Mouse (Mus musculus): Measurements from ENCODE around the gene Med12l. TPM values are rescaled to one million over a fixed set of nuclear protein-coding genes. Genes with fewer than 3 reads are reported as not detected.

The Med12l gene
- total and polyA plus RNA-seq, 2 experiments from 2014 or later: 1.2 to 7.1 TPM

DNA sequence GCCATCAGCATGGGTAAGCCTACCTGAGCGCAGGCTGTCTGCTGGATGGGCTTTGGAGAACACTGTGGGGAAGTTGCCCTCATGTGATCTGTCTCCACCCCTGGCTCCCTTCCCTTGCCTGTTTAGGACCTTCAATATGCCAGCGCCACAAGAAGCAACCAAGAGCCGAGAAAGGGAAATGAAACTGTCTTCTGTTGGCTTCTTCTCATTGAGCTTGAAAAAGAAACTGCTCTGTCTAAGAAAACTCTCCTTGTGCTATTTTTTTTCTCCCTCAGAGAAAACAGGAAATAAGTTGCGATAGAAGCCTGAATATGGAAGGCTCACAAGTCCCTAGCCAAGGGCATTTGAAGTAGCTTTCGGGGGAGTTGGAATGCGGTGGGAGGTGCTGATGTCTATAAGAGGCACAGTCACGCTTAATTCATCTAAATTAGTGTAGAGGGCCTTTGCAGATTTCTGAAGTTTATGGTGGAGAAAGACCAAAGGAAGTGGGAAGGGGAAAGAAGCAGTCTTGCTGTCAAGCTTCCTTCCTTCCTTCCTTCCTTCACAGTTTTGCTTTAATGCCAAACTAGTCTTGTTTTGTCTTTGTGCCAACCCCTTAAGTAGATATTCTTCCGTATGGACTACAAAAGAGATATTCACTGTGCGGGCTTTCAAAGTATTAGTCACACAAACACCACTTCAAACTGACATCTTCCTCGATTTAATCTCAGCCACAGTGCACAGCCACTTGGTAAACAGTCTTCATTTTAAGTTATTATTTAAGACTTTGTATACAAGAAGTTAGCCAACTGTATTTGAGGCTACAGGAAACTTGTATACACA lies 223.3 kb downstream of the Med12l start:
- peak; percentile 70 for ATAC-seq (ENCODE audit: insufficient read depth, low read depth)
- no peaks in the 10 kb centered on the region for H3K36me3 ChIP-seq (replicated peaks; ENCODE audit: control insufficient read depth, insufficient read depth, low read length)
- peak overlapping the region; percentile 83 for H3K27ac ChIP-seq (ENCODE audit: low read depth)
- H3K4me3 ChIP-seq (ENCODE audit: low read depth, low read length): peak overlapping the region; percentile 23
- no peaks in the 10 kb centered on the region for H3K9me3 ChIP-seq (replicated peaks; ENCODE audit: control insufficient read depth, low read length)
- H3K27me3 ChIP-seq (ENCODE audit: control insufficient read depth, insufficient read depth, low read length): no peaks in the 10 kb centered on the region
- peaks cover 11% of the 10 kb centered on the region for H3K4me1 ChIP-seq (ENCODE audit: control insufficient read depth, insufficient read depth)
- TF ChIP-seq CTCF (IDR thresholded peaks at IDR 0.05; ENCODE audit: low read depth) (no peak), EP300 (IDR thresholded peaks at IDR 0.05; ENCODE audit: low read depth) (no peak)
- 19% methylated on average over 10 of the region's 10 CpGs for WGBS
- H3K9ac ChIP-seq (replicated peaks; ENCODE audit: low read depth, low read length): 0 out of 2 replicates have a peak overlapping the region, but pooled peaks have one; percentile 19
- peak overlapping the region; percentile 53 for H3K4me2 ChIP-seq (ENCODE audit: low read depth, low read length)
- peak; percentile 57 for DNase-seq (ENCODE audit: low spot score)

GRCm38 (mm10) chr3:59230912-59231311 lies 225.3 kb downstream of the Med12l start:
- Histone ChIP-seq H3K9me3 (replicated peaks; ENCODE audit: control insufficient read depth, low read length) (no peaks in the 10 kb centered on the region), H3K9ac (replicated peaks; ENCODE audit: low read depth, low read length) (no peak overlapping the region), H3K36me3 (replicated peaks; ENCODE audit: control insufficient read depth, insufficient read depth, low read length) (no peaks in the 10 kb centered on the region), H3K27me3 (ENCODE audit: control insufficient read depth, insufficient read depth, low read length) (no peaks in the 10 kb centered on the region), H3K4me3 (ENCODE audit: low read depth, low read length) (no peak overlapping the region), H3K4me2 (ENCODE audit: low read depth, low read length) (no peak overlapping the region), H3K27ac (ENCODE audit: low read depth) (no peak overlapping the region), H3K4me1 (ENCODE audit: control insufficient read depth, insufficient read depth) (peaks cover 11% of the 10 kb centered on the region)
- DNase-seq (ENCODE audit: low spot score) (no peak), ATAC-seq (ENCODE audit: insufficient read depth, low read depth) (no peak)
- 56% methylated on average over 3 of the region's 3 CpGs for WGBS
- TF ChIP-seq EP300 (IDR thresholded peaks at IDR 0.05; ENCODE audit: low read depth): no peak
- TF ChIP-seq CTCF (IDR thresholded peaks at IDR 0.05; ENCODE audit: low read depth): no peak

DNA sequence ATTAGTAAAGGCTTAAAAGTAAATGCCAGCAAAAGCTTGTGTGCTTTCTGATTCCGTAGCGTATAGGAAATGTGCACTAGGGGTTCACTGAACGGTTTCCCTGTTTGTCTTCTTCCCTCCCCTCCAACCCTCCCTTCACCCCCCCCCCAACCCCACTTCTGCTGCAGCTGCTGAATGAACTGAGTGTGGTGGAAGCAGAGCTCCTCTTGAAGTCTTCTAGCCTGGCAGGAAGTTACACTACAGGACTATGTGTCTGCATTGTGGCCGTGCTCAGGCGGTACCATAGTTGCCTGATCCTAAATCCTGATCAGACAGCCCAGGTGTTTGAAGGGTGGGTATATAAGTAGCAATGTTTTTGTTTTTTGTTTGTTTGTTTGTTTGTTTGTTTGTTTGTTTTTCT lies 229.3 kb downstream of the Med12l start:
- no peak overlapping the region for H3K9ac ChIP-seq (replicated peaks; ENCODE audit: low read depth, low read length)
- H3K36me3 ChIP-seq (replicated peaks; ENCODE audit: control insufficient read depth, insufficient read depth, low read length): no peaks in the 10 kb centered on the region
- no peaks in the 10 kb centered on the region for H3K9me3 ChIP-seq (replicated peaks; ENCODE audit: control insufficient read depth, low read length)
- no peaks in the 10 kb centered on the region for H3K4me1 ChIP-seq (ENCODE audit: control insufficient read depth, insufficient read depth)
- no peak overlapping the region for H3K4me2 ChIP-seq (ENCODE audit: low read depth, low read length)
- DNase-seq (ENCODE audit: low spot score) (no peak), ATAC-seq (ENCODE audit: insufficient read depth, low read depth) (no peak)
- H3K4me3 ChIP-seq (ENCODE audit: low read depth, low read length): no peak overlapping the region
- no peak overlapping the region for H3K27ac ChIP-seq (ENCODE audit: low read depth)
- TF ChIP-seq EP300 (IDR thresholded peaks at IDR 0.05; ENCODE audit: low read depth) (no peak), CTCF (IDR thresholded peaks at IDR 0.05; ENCODE audit: low read depth) (no peak)
- WGBS: 74% methylated on average over 5 of the region's 5 CpGs
- H3K27me3 ChIP-seq (ENCODE audit: control insufficient read depth, insufficient read depth, low read length): no peaks in the 10 kb centered on the region

DNA sequence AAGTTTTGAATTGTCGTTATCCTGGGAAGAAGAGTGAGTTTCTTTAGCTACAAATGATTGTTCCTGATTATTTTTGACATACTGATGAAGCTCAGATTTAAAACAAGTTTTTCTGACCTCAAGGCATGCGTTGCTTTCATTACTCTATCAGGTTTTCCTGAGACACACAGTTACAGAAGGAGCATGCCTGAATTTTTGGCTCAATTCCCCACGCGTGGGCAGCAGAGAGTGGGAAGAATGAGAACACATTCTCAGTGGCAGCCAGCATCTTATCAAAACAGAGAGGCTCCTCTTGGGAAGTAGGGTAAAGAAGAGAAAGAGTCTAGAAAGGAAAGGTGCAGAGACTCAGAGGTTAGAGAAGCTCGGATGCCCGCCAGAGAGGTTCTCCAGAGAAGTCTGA lies 237.8 kb downstream of the Med12l start:
- TF ChIP-seq CTCF (IDR thresholded peaks at IDR 0.05; ENCODE audit: low read depth): no peak
- no peak for TF ChIP-seq EP300 (IDR thresholded peaks at IDR 0.05; ENCODE audit: low read depth)
- H3K9me3 ChIP-seq (replicated peaks; ENCODE audit: control insufficient read depth, low read length): no peaks in the 10 kb centered on the region
- DNase-seq (ENCODE audit: low spot score) (no peak), ATAC-seq (ENCODE audit: insufficient read depth, low read depth) (no peak)
- H3K4me2 ChIP-seq (ENCODE audit: low read depth, low read length): no peak overlapping the region
- 39% methylated on average over 6 of the region's 6 CpGs for WGBS
- no peaks in the 10 kb centered on the region for H3K27me3 ChIP-seq (ENCODE audit: control insufficient read depth, insufficient read depth, low read length)
- H3K4me1 ChIP-seq (ENCODE audit: control insufficient read depth, insufficient read depth): peaks cover 9% of the 10 kb centered on the region; the same call in 1 of the 2 replicates
- H3K4me3 ChIP-seq (ENCODE audit: low read depth, low read length): no peak overlapping the region
- H3K27ac ChIP-seq (ENCODE audit: low read depth): no peak overlapping the region
- no peaks in the 10 kb centered on the region for H3K36me3 ChIP-seq (replicated peaks; ENCODE audit: control insufficient read depth, insufficient read depth, low read length)
- no peak overlapping the region for H3K9ac ChIP-seq (replicated peaks; ENCODE audit: low read depth, low read length)

DNA sequence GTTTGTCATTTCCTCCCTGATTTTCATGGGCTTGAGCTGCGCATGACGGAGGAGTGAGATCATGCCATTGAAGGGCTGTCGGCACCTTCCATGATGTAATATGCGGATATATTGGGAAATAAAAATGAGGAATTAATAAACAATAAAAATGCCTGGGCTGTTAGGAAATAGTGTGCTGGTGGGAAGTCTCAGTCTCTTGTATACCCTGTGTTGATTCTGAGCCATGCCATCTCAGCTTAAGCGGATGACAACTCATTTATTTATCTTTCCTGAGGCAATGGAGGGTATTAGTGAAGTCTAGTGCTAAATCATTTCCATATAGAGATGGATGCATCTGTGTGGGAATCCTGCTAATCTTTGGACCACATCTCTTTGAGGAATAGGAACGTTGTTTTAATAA lies 242.4 kb downstream of the Med12l start:
- Histone ChIP-seq H3K27me3 (ENCODE audit: control insufficient read depth, insufficient read depth, low read length) (no peaks in the 10 kb centered on the region), H3K9me3 (replicated peaks; ENCODE audit: control insufficient read depth, low read length) (no peaks in the 10 kb centered on the region), H3K27ac (ENCODE audit: low read depth) (no peak overlapping the region), H3K9ac (replicated peaks; ENCODE audit: low read depth, low read length) (no peak overlapping the region), H3K4me1 (ENCODE audit: control insufficient read depth, insufficient read depth) (peaks cover 7% of the 10 kb centered on the region; the same call in 1 of the 2 replicates), H3K4me3 (ENCODE audit: low read depth, low read length) (no peak overlapping the region), H3K4me2 (ENCODE audit: low read depth, low read length) (no peak overlapping the region), H3K36me3 (replicated peaks; ENCODE audit: control insufficient read depth, insufficient read depth, low read length) (no peaks in the 10 kb centered on the region)
- no peak for DNase-seq (ENCODE audit: low spot score)
- TF ChIP-seq EP300 (IDR thresholded peaks at IDR 0.05; ENCODE audit: low read depth) (no peak), CTCF (IDR thresholded peaks at IDR 0.05; ENCODE audit: low read depth) (no peak)
- WGBS: 83% methylated on average over 6 of the region's 6 CpGs
- no peak for ATAC-seq (ENCODE audit: insufficient read depth, low read depth)
